Mouse (Mus musculus) liver, adult 2 months (tissue): ENCODE measurements at regions not wholly inside any gene's neighbourhood (a gene's known extent, or its start where the extent isn't known, plus 50 kb on each side); places are given as distances from the start of the nearest gene placed in this dataset.

Experiments
- DNase-seq: peaks from one replicate; pipeline ENCODE4 v3.0.0-alpha.2; 2011; ENCODE audit warnings: low read depth, low spot score; ENCODE audit errors: extremely low read depth
- H3K27ac ChIP-seq: fragments of 200-500 bp; replicated peaks from 2 replicates; pipeline ENCODE4 v1.5.1; 2012; ENCODE audit warnings: low read depth, mild to moderate bottlenecking, control low read depth, inconsistent platforms, low read length; ENCODE audit not compliant: insufficient read depth
- H3K27me3 ChIP-seq: fragments of 200-500 bp; 2 replicates; pipeline ENCODE4 v1.6.1; 2012; ENCODE audit warnings: mild to moderate bottlenecking, moderate library complexity, low read length, inconsistent platforms; ENCODE audit not compliant: control insufficient read depth, insufficient read depth
- H3K36me3 ChIP-seq: fragments of 200-500 bp; 2 replicates; pipeline ENCODE4 v1.6.1; 2012; ENCODE audit warnings: low read length, inconsistent platforms; ENCODE audit not compliant: control insufficient read depth, insufficient read depth
- H3K4me1 ChIP-seq: fragments of 200-500 bp; 2 replicates; pipeline ENCODE4 v1.6.1; 2011; ENCODE audit warnings: low read length; ENCODE audit not compliant: control insufficient read depth, insufficient read depth
- H3K4me3 ChIP-seq: fragments of 200-500 bp; 2 replicates; pipeline ENCODE4 v1.5.1; 2011; ENCODE audit warnings: low read depth, mild to moderate bottlenecking, control low read depth, low read length, moderate library complexity; ENCODE audit not compliant: insufficient read depth
- H3K79me2 ChIP-seq: fragments of 200-500 bp; 2 replicates; pipeline ENCODE4 v1.6.1; 2012; ENCODE audit warnings: inconsistent platforms, mild to moderate bottlenecking, low read length, moderate library complexity; ENCODE audit not compliant: control insufficient read depth, insufficient read depth
- H3K9ac ChIP-seq: fragments of 200-500 bp; 2 replicates; pipeline ENCODE4 v1.6.1; 2012; ENCODE audit warnings: low read depth, mild to moderate bottlenecking, control low read depth, inconsistent platforms, low read length
- CTCF ChIP-seq: fragments of 200-500 bp; IDR thresholded peaks from 2 replicates; pipeline ENCODE4 v1.5.1; 2011; ENCODE audit warnings: low read depth, low read length, control low read depth
- POLR2A ChIP-seq: fragments of 200-500 bp; IDR thresholded peaks from 2 replicates; pipeline ENCODE4 v1.6.1; 2011; ENCODE audit warnings: low read length, control low read depth; ENCODE audit not compliant: insufficient read depth; ENCODE audit errors: extremely low read depth
- WGBS: fragments of 180-500 bp; shearing (Covaris S2); methylation state at CpG from one replicate; pipeline ENCODE4 v1.1.7; 2018; 5-methylcytosine and 5-hydroxymethylcytosine counted together

- Histone ChIP-seq H3K79me2 (no peaks in the 10 kb centered on the region), H3K9ac (no peak overlapping the region), H3K27ac (no peak overlapping the region), H3K36me3 (no peaks in the 10 kb centered on the region), H3K27me3 (no peaks in the 10 kb centered on the region), H3K4me3 (no peak overlapping the region), H3K4me1 (no peaks in the 10 kb centered on the region)
- 98% methylated on average over 9 of the region's 9 CpGs for WGBS
- no peak for TF ChIP-seq POLR2A
- TF ChIP-seq CTCF, result no peak
- no peak for DNase-seq
Observed at GRCm38 (mm10) chr8:10793670-10794366, 214.4 kb downstream of the Irs2 start.

- Histone ChIP-seq H3K79me2 (no peaks in the 10 kb centered on the region), H3K27me3 (no peaks in the 10 kb centered on the region), H3K9ac (no peak overlapping the region), H3K4me3 (no peak overlapping the region), H3K27ac (no peak overlapping the region), H3K36me3 (no peaks in the 10 kb centered on the region), H3K4me1 (no peaks in the 10 kb centered on the region)
- DNase-seq, result no peak
- 82% methylated on average over 8 of the region's 8 CpGs for WGBS
- TF ChIP-seq POLR2A (no peak), CTCF (no peak)
Observed at GRCm38 (mm10) chr8:10788496-10789200, 219.6 kb downstream of the Irs2 start.

- WGBS, result 86% methylated on average over 4 of the region's 4 CpGs
Observed at GRCm38 (mm10) chr8:10785801-10786200, 222.5 kb downstream of the Irs2 start.

GRCm38 (mm10) chr8:10785311-10785710 lies 222.9 kb downstream of the Irs2 start:
- TF ChIP-seq POLR2A (no peak), CTCF (no peak)
- Histone ChIP-seq H3K4me3 (no peak overlapping the region), H3K36me3 (no peaks in the 10 kb centered on the region), H3K4me1 (no peaks in the 10 kb centered on the region), H3K79me2 (no peaks in the 10 kb centered on the region), H3K27ac (no peak overlapping the region), H3K9ac (no peak overlapping the region), H3K27me3 (no peaks in the 10 kb centered on the region)
- WGBS, result 90% methylated on average over 4 of the region's 4 CpGs
- DNase-seq, result no peak

More at GRCm38 (mm10) chr8:10785801-10786200, 222.5 kb downstream of the Irs2 start:
- no peak for DNase-seq
- Histone ChIP-seq H3K4me3 (no peak overlapping the region), H3K27me3 (no peaks in the 10 kb centered on the region), H3K4me1 (no peaks in the 10 kb centered on the region), H3K9ac (no peak overlapping the region), H3K36me3 (no peaks in the 10 kb centered on the region), H3K27ac (no peak overlapping the region), H3K79me2 (no peaks in the 10 kb centered on the region)
- no peak for TF ChIP-seq CTCF
- no peak for TF ChIP-seq POLR2A

- Histone ChIP-seq H3K79me2 (no peaks in the 10 kb centered on the region), H3K9ac (no peak overlapping the region), H3K4me1 (no peaks in the 10 kb centered on the region), H3K27me3 (no peaks in the 10 kb centered on the region), H3K27ac (no peak overlapping the region), H3K4me3 (no peak overlapping the region), H3K36me3 (no peaks in the 10 kb centered on the region)
- no peak for DNase-seq
- TF ChIP-seq CTCF (no peak), POLR2A (no peak)
- 62% methylated on average over 1 of the region's 1 CpGs for WGBS
Observed at GRCm38 (mm10) chr8:10784481-10784880, 223.8 kb downstream of the Irs2 start.

GRCm38 (mm10) chr8:10781860-10782259 lies 226.4 kb downstream of the Irs2 start:
- H3K4me3 ChIP-seq, result no peak overlapping the region
- H3K9ac ChIP-seq, result no peak overlapping the region
- H3K27me3 ChIP-seq, result no peaks in the 10 kb centered on the region
- WGBS, result 86% methylated on average over 6 of the region's 6 CpGs
- no peaks in the 10 kb centered on the region for H3K36me3 ChIP-seq
- no peaks in the 10 kb centered on the region for H3K4me1 ChIP-seq
- H3K79me2 ChIP-seq, result no peaks in the 10 kb centered on the region
- TF ChIP-seq POLR2A, result no peak
- no peak for TF ChIP-seq CTCF
- DNase-seq, result no peak
- no peak overlapping the region for H3K27ac ChIP-seq
